Mouse (Mus musculus) ES-Bruce4 (cell line): ENCODE data around the gene Ndufb2.

Experiments used
- CTCF ChIP-seq: IDR thresholded peaks from one replicate; pipeline ENCODE4 v1.8.1; 2011; ENCODE audit warnings: low read depth, low read length
- POLR2A ChIP-seq: IDR thresholded peaks from one replicate; pipeline ENCODE4 v1.8.1; 2011; ENCODE audit warnings: low read length; ENCODE audit not compliant: insufficient read depth

DNA sequence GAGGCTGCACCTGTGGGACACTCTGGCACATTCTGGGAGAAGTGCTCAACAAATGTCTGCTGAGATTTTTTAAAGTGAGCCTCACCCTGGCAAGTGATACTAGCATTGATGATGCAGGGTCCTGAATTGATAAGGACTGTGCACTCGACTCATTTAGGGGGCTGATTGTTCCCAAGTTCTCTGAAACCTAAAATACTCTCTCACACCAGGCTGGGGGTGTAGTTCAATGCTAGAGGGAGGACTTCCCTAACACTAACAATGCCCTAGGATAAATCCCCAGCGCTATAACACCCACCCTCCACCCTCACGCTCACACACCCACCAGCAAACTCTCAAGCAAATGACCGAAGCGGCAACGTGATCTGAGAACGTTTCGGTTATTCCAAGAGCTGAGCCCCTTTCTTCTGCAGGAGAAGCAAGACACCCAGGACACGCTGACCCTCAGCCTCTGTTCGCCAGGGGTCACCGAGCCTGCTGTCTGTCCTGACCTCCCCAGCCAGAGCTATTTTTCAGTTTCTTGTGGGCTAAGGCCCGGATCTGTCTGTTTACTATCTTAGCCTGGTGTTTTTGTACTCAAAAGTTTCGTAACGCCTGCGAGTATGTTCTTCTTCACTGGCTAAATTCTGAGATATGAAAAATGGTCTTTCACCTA lies 48.5 kb upstream of the Ndufb2 start:
- no peak for TF ChIP-seq POLR2A
- TF ChIP-seq CTCF: no peak
